Mouse (Mus musculus) erythroid progenitor cell, adult 5-6 weeks (primary cell): ENCODE data around the gene Slc22a2. TPM values are rescaled to one million over a fixed set of nuclear protein-coding genes. Genes with fewer than 3 reads are reported as not detected.

Source experiments
- ATAC-seq: replicated peaks from 2 replicates; pipeline ENCODE4 v1.8.0; 2016; ENCODE audit warnings: moderate number of reproducible peaks, mild to moderate bottlenecking, moderate TSS enrichment, inconsistent platforms; ENCODE audit not compliant: poor library complexity, low FRiP score, severe bottlenecking
- total RNA-seq, 2 experiments: library from RNA; stranded (forward) in 1 of 2; stranded (reverse) in 1 of 2; fragments of 150-400 nt in 1 of 2; fragments of 186-747, 209-891 nt in 1 of 2; gene quantifications; 2 replicates each; pipeline versions ENCODE4 v1.2.3 to v1.2.4; 2015 to 2017; ENCODE audit warnings: low replicate concordance in 2 of 2

Gene Slc22a2
- total RNA-seq, 2 experiments from 2014 or later = not detected

DNA sequence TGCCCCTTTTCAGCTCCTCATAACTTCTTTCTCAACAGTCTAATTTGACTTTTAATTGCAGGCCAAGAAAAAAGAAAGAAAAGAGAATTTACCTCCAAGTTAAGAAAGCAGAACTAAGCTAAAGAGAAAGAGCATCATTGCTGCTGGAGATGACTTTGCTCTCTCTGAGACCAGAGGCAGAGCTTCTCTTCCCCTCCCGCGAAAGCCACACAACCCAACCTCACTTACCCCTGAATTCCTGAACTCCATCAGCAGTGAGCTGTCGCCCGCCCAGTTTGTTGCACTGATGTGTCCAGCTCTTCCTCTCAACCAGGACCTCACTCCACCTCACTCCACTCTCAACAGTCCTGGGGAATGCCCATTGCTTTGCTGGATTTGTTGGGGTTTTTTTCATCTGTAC lies 44.1 kb downstream of the Slc22a2 start:
- no peak for ATAC-seq

DNA sequence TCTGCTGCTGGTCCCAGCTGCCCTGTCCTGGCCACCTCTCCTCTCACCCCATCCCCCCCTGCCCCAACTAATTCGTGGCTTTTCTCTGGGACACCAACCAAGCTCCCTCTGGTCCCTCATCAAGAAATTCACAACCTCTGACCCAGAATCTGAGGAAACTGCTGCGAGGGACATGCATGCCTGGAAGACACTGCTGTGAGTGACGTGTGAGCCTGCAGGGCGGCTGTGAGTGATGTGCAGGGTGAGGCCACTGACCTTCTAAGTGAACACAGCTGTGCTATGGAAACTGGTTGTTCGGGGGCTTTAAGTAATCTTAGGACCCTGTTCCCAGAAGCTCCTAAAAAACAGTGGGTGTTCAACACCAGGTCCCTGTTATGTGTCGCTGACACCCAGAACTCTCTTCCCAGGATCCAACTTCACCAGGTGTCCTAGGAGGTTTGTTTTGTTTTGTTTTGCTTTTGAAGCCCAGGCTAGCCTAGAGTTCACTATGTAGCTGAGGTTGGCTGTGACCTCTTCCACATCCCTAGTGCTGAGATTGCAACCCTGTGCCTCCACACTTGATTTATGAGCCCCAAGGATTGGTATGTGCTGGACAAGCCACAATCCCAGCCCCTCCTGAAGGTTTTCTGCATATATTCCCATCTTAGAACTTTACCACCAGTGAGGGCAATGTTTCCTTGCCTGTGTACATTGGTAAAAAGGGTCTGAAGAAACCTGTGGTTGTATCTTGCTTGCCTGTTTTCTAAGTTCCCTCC lies 47.2 kb downstream of the Slc22a2 start:
- no peak for ATAC-seq

DNA sequence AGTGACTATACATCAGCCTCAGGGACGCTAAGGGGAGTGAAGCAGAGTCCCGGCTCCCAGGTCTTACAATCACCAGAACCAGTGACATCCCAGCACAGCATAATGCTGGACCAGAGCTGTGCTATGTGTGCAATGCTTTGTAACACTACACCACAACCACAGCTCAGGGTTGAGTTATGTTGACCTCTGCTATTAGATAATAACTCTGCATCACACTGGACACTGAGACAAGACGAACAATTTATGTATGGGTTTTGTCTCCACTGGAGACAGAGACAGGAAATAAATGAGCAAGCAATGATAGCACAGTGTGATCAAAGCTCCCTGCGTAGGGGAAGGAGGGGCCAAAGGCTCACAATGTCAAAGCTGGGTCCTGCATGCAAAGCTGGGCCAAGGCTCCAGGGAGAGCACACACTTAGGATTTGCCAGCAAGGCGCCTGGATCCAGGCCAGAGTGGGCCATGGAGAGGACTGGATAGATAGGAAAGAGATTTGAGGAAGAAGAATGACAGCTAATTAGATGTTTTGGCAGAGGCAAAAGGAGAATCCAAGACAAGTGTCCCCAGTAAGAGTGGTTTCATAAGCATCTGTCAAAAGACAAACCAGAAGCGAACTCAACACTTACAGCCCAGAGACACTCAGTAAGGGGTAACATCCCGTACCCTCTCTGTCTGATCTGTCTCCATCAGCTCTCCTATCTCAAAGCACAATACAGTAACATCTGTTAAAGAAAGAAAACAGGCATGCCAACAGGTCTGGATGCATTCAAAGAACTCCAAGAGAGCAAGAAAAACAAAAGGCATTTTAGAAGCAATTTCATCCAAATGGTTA lies 48.1 kb downstream of the Slc22a2 start:
- ATAC-seq = no peak

DNA sequence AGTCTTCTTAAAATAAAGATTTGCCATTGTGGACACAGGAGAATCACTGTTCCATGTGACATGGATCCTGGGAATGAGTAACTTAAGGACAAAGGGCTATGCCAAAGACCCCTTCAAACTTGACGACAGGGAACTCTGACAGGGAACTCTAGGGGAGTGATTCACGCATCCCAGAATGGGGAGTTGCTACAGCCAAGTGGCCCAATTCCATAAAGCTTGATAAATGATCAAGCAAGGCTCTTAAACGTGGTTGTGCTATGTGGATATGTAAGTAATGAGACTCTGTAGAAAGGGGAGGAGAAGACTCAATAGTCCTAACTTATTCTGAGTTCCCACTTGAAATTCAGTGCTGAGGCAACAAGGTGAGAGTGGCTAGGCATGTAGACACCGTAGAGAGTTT lies 50.9 kb downstream of the Slc22a2 start:
- ATAC-seq = no peak

DNA sequence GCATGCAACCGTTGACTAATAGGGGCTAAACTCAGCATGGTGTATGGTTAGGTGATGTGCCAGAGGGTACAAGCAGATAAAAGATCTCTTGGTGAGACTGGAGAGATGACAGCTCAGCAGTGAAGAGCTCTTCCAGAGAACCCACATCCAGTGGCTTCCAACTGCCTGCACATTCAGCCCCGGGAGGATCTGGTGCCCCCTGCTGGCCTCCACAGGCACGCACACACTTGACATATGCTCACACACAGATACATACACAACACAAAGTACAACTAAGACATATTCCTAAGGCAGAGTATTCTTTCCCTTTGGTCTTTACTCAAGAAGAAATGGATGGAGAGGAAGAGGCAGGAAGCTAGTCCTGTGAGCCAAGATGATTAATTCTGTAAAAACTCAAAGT lies 55.7 kb downstream of the Slc22a2 start:
- ATAC-seq = no peak

DNA sequence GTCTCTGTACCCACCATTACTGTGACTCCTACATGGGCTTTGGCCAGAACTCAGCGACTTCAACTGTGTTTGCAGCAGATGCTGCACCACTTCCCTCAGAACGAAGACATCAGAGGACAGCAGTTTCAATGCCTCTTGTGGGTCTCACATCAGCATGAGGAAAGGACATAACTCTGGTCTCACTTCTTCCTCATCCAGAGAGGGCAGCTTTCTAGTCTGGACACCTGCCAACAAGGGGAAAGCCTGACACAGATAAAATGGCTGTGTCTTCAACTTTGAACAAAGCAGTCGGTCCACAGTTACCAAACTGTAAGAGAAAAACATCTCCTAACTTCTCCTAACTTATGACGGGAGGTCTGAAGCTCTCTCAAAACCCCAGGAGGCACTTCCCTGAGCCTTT lies 57.2 kb downstream of the Slc22a2 start:
- ATAC-seq = no peak

DNA sequence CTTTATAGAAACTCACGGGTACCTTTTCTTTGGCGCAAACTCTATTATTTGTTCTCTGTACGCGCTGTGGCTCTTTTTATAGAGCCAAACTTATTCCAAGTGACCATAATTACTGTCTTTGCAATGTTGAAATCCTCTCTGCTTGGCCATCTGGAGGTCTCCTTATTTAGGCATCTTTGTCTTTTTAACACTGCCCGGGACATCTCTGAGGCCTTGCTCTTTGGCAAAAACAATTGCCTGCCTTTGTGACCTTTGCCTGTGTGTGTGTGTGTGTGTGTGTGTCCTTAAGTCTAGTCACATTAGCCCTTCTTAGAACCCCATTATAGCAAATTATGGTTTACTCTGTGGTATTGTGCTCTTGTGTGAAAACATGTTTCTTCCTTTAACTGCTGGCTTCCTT lies 61.5 kb downstream of the Slc22a2 start:
- ATAC-seq = no peak

DNA sequence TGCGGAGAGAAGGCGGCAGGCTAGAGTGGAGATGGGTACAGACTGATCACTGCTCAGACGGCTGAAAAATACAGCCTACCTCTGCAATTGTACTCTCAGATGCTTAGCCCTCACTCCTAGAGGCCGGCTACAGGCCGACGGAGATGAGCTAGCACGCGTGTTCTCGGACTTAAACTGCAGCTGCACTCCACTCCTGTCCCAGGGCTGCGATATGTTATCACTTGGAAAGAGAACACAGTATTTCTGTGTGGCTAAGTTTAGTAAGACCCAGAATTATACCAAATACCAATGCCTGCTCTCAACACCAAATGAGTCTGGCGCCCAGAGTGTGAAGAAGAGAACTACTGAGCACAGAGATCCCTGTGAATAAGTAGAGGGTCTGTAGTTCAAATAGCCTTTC lies 68.7 kb downstream of the Slc22a2 start:
- ATAC-seq = no peak

DNA sequence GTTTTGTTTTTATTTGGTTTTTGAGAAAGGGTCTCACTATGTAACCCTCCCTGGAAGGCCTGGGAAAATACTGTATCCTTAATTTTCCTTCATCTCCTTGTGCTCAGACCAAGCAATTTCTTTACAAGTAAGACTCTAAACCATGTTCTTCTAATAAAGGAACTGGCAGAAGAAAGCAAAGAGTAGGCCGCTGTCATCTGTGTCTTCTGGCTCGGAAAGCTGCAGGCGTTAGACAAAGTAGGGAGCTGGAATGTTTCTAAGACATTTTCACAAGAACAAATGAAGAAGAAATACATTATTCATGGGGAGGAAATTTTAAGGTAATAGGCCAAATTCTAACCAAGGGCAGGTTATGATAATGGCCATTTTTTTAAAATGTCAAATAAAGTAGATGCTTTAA lies 70.1 kb downstream of the Slc22a2 start:
- ATAC-seq = no peak

DNA sequence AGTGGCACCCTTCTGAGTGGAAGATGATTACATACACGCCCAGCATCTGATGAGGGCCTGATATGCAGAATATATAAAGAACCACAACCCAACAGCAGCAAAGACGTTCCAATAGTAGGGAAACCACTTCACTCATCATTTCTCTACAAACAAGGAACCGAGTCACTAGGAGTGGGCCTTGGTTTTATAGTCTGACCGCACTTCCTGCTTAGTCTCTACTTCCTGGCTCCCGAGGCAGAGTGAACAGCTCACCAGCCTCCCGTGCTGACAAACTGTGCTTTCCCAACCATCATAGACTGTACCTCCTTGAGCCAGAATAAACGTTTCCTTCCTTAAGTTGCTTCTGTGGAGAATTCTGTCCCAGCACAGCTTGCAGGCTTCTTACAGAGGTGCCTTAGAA lies 71.9 kb downstream of the Slc22a2 start:
- ATAC-seq = no peak

DNA sequence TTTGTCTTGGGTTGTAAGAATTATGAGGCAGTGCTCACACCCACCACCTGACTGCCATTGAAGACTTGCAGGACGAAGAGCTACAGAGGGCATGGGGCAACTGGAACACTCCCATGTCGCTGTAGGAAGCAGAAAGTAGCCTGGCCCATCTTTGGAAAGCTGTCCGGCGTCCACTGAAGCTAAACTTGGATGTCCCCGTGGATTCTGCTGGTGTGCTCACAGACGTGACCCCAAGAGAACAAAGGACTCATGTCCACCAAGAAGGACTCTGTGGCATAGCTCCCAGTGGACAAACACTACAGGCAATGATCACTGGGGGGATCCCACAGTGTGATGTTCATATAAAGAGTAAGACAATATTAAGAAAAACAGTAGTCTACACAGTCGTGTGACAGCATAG lies 74.9 kb downstream of the Slc22a2 start:
- ATAC-seq = no peak

DNA sequence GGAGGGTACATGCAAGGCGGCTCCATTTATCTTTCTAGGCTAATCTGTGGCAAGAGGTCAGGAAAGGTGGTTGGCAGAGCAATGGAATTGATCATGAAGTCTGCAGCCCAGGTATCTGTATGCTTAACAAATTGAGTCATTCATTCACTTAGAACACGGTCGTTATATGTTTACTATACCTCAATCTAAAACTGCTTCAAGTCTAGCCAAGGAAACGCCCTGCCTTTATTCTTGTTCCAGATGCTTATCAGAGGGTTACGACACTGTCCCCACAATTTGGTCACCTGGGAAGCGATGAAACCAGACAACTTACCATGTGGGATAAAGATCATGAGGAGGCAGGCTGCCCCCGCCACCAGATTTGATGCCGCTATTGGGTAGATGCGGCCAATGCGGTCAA lies 75.3 kb downstream of the Slc22a2 start:
- no peak for ATAC-seq

DNA sequence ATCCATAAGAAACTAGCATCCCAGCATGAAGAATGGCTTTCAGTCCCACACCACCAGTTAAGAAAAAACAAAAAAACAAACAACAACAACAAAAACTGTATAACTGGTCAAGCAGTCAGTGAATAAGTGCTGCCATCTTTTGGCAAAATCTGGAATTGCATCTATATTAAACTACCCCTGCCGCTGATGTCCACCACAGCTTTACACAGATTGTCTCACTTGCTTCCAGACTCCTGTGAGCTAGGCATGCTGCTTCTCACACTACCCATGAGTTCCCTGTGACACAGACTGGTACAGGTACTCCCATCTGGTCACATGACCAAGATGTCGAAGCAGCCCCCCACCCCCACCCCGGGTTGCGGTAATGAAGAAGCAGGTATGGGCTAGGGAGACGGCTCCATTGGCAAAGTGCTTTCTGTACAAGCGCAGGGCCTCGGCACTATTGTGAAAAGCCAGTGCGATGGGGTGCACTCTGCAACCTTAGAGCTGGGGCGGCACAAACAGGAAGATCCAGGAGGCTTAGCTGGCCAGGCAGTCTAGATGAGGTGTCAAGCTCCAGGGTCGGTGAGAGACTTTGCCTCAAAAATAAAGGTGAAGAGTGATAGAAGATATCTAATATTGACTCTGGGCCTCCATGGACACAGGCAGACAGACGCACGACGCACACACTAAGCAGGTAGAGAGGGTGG lies 76.8 kb downstream of the Slc22a2 start:
- ATAC-seq = no peak; the same call in 1 of the 2 replicates

DNA sequence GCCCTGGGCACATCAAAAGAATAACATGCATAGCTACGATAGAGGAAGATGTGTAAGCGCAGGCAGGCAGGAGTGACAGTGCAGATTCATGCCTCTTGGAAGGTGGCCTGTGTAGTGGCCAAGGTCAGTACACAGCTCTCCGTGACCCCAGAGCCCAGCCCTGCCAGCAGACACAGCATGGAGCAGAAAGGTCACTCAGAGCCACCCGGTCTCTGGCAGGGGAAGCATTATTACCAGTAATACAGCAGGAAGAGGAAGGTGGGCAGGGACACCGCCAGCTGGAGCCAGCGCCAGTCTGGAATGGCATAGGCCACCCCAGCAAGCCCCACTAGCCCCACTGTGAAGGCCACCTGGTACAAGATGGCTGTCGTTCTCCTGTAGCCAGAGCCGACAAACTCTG lies 80.2 kb downstream of the Slc22a2 start:
- no peak for ATAC-seq

DNA sequence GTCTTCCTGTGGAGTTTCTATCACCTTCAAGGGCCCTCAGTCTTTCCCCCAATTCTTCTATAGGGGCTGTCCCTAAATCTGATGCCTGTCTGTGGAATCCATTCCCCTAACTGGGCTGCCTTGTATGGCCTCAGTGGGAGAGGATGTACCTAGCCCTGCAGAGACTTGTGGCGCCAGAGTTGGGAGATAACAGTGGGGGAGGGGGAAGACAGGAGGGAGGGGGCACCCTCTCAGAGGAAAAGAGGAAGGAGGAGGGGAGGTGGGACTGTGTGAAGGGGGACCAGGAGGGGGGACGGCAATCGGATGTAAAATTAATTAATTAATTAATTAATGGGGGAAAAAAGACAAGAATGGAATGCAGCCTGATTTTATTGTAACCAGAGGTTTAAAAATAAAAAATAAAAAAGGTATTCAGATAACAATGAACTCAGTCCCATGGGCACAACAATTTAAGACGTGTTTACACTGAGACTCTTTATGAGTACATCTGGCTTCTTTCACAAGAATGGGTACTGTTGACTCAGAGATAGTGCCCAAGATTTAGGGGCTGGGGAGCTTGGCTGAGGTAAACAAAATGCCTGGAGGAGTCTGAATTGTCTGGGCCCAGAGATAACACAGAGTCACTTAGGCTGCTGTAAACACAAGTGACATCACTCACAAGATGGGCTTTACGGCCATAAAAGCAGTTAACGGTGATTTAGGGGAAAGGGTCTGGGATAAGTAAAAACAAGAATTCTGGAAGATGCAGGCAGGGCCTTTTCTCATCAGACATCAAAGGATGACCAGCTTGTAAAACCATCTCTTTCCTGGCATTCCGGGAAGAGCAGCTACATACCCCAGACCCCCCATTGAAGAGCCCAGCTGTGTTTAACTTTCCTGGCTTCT lies 84.8 kb downstream of the Slc22a2 start:
- no peak for ATAC-seq

DNA sequence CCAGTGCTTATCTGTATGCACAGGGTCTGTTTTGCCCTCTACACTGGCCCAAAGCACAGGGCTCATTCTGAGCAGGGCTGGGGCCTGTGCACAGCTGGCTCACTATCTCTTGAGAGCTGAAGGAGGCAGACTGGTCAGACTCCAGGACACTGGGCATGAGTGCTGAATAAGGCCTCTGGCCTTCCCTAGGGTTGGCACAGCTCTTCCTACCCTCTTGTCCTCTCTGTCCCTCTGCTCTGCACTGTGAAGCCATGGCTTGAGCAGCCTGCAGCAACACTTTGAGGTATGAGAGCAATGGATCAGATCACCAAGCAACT lies 85.4 kb downstream of the Slc22a2 start:
- ATAC-seq = no peak

DNA sequence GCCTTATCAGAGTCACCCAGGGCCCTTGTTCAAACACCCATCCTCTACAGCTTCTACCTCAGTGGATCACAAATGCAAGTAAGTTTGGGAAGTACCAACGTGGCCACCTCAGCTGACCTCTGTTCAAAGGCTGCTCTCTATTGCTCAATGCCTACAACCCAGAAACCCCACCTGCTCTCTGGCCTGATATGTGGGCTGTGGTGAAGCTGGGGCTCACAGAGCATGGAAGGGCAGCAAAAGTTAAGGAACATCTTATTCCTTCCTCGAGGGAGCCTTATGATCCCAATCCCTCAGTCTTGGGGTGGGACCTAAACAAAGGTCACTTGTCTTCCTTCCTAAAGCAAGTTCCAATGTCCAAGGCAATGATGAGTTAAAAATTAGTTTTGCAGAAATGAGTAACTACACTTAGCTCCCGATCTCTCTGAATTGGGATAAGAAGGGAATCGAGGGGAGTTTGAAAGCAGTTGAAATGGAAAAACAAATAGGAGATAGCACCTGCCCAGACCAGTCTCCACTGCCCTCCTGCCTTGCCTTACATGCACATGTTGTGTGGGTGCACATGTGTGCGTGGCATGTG lies 87.2 kb downstream of the Slc22a2 start:
- ATAC-seq = no peak

DNA sequence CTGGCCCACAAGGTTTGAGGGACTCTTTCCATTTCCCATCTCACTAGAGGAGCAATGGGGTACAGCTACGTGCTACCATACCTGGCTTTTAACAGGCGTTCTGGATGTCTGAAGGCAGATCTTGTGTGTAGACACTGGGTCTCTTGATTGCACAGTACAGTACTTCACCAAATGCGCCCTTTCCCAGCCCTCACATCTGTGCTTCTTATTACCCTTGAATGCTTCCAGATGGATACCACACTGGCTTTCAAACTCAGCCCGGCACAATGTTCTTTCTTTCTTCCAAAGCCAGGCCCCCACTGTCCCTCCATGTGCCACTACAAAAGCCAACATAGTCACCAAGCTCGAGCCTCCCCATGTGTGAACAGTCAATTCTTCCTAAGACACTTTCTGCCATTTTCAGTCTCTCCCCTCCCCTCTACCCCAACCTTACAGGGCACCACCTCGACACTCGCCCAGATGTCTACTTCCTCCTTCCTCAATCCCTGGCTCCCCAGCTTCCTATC lies 88.4 kb downstream of the Slc22a2 start:
- ATAC-seq = no peak

DNA sequence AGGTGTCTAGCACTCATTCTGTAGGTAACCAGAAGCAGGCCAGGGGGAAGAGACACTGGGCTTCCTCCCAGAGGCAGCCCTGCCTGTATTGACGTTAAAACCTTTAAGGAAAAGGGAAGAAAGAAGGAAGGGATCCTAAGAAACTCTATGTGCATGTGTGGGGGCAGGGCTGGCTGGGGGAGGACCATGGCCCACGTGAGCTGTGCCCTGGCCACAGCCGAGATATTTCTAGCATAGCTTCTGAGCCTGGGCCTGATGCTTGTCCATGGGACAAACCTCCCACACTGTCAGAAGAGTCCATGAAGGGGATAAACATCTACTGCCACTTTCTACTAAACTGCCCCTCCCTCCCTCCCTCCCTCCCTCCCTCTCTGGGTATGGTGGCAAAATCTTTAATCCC lies 89.9 kb downstream of the Slc22a2 start:
- ATAC-seq = no peak
